7 mouse cellular contexts compared by ENCODE assay signal in genomic region chr11:36243747-36244490, GRCm38 (mm10).
DNase-seq lines count a peak whose midpoint lies in the region; ATAC-seq and TF ChIP-seq lines count a peak whose summit lies in the region.

No protein-coding gene starts in this region.

- 39% methylated on average over 18 of the region's 18 CpGs for WGBS in limb, embryonic 14.5 days

- intact Hi-C loops in gastrocnemius, postnatal 36 days (cut with DNase I): no loop called here

- peaks cover 9% of the 10 kb centered on the region; the same call in 1 of the 2 replicates for H3K4me1 ChIP-seq in limb, embryonic 14.5 days (ENCODE audit: control insufficient read depth, insufficient read depth, low read length)

- ATAC-seq in cerebellum, adult (ENCODE audit: insufficient number of reproducible peaks, low FRiP score, low TSS enrichment): 0 out of 2 replicates have a peak, but pooled peaks have one; percentile 65
- ATAC-seq in limb, embryonic 14.5 days (ENCODE audit: low FRiP score, low read depth): peak; percentile 55; the same call in 1 of the 2 replicates

- H3K36me3 ChIP-seq in limb, embryonic 14.5 days (ENCODE audit: control insufficient read depth, insufficient read depth, low read length): no peaks in the 10 kb centered on the region

- no peak for TF ChIP-seq POLR2A in limb, embryonic 14.5 days (IDR thresholded peaks at IDR 0.05; ENCODE audit: borderline replicate concordance, extremely low read depth, insufficient read depth, insufficient read length)

- no peak overlapping the region; the same call in 1 of the 2 replicates for H3K27ac ChIP-seq in limb, embryonic 14.5 days (replicated peaks; ENCODE audit: low read depth, low read length)

- DNase-seq in cerebellum, adult 9-11 months: peak; percentile 58
- DNase-seq in gastrocnemius, postnatal 36 days: peak; percentile 30 to 34
- DNase-seq in limb, embryonic 14.5 days (ENCODE audit: low spot score): peak; percentile 45
- peak; percentile 68 for DNase-seq in right cerebral cortex, postnatal 25 days
- DNase-seq in liver: no peak
- DNase-seq in thymus, postnatal 4 days: no peak

- H3K4me2 ChIP-seq in limb, embryonic 14.5 days (replicated peaks; ENCODE audit: low read depth, low read length, severe bottlenecking): 0 out of 2 replicates have a peak overlapping the region, but pooled peaks have one; percentile 2

- no peaks in the 10 kb centered on the region for H3K9me3 ChIP-seq in limb, embryonic 14.5 days (ENCODE audit: control insufficient read depth, low read length)

- no peak overlapping the region for H3K9ac ChIP-seq in limb, embryonic 14.5 days (ENCODE audit: low read depth, low read length, severe bottlenecking)

- H3K27me3 ChIP-seq in limb, embryonic 14.5 days (ENCODE audit: control insufficient read depth, insufficient read depth, low read length): no peaks in the 10 kb centered on the region

- H3K4me3 ChIP-seq in limb, embryonic 14.5 days (replicated peaks; ENCODE audit: low read length): no peak overlapping the region

Comparison
In these comparisons a context has a peak if more than half of its experiments do, and no peak if none do; other contexts are left out.
1. DNase-seq: peak in cerebellum, adult 9-11 months (single experiment), gastrocnemius, postnatal 36 days (2 of 2), limb, embryonic 14.5 days (single experiment) and right cerebral cortex, postnatal 25 days (single experiment); none in liver (single experiment) and thymus, postnatal 4 days (single experiment).